Mouse (Mus musculus) embryonic facial prominence, embryonic 13.5 days (tissue): ENCODE measurements around the gene Nxpe5. TPM values are rescaled to one million over a fixed set of nuclear protein-coding genes. Genes with fewer than 3 reads are reported as not detected.

Experiments used
- ATAC-seq: fragments of 200-750 bp; cut with Nextera tagmentation; 2 replicates; pipeline ENCODE4 v1.8.0; 2017; ENCODE audit warnings: low read depth; ENCODE audit not compliant: insufficient number of reproducible peaks, insufficient read depth, low FRiP score, low TSS enrichment
- H3K27ac ChIP-seq: fragments of 300-500 bp; sonication (generic); 2 replicates; pipeline ENCODE4 v1.5.1; 2015; ENCODE audit warnings: moderate library complexity, mild to moderate bottlenecking, inconsistent platforms
- H3K27me3 ChIP-seq: fragments of 300-500 bp; sonication (generic); 2 replicates; pipeline ENCODE4 v1.6.1; 2015; ENCODE audit warnings: mild to moderate bottlenecking, inconsistent platforms
- H3K36me3 ChIP-seq: fragments of 300-500 bp; sonication (generic); 2 replicates; pipeline ENCODE4 v1.6.1; 2015; ENCODE audit warnings: mild to moderate bottlenecking, inconsistent platforms
- H3K4me1 ChIP-seq: fragments of 300-500 bp; sonication (generic); 2 replicates; pipeline ENCODE4 v1.6.1; 2015; ENCODE audit warnings: inconsistent platforms
- H3K4me2 ChIP-seq: fragments of 300-500 bp; sonication (generic); 2 replicates; pipeline ENCODE4 v1.6.1; 2015; ENCODE audit warnings: moderate library complexity, mild to moderate bottlenecking, inconsistent platforms
- H3K4me3 ChIP-seq: fragments of 300-500 bp; sonication (generic); 2 replicates; pipeline ENCODE4 v1.5.1; 2015; ENCODE audit warnings: mild to moderate bottlenecking, inconsistent platforms
- H3K9ac ChIP-seq: fragments of 300-500 bp; sonication (generic); 2 replicates; pipeline ENCODE4 v1.6.1; 2015; ENCODE audit warnings: mild to moderate bottlenecking, inconsistent platforms
- H3K9me3 ChIP-seq: fragments of 300-500 bp; sonication (generic); 2 replicates; pipeline ENCODE4 v1.6.1; 2016; ENCODE audit warnings: inconsistent platforms
- WGBS: fragments of 180-500 bp; shearing (Covaris S2); methylation state at CpG from one replicate; pipeline ENCODE4 v1.1.7; 2015; ENCODE audit warnings: mixed read lengths; 5-methylcytosine and 5-hydroxymethylcytosine counted together
- polyA plus RNA-seq: library from polyadenylated mRNA; unstranded; fragments of >200 nt; fragmentation: Nextera tagmentation; extraction: Ambion mirVana; gene quantifications from 2 replicates; pipeline ENCODE4 v1.2.1, GENCODE M21; 2015

The Nxpe5 gene
- polyA plus RNA-seq, 1 experiment from 2014 or later: not detected

DNA sequence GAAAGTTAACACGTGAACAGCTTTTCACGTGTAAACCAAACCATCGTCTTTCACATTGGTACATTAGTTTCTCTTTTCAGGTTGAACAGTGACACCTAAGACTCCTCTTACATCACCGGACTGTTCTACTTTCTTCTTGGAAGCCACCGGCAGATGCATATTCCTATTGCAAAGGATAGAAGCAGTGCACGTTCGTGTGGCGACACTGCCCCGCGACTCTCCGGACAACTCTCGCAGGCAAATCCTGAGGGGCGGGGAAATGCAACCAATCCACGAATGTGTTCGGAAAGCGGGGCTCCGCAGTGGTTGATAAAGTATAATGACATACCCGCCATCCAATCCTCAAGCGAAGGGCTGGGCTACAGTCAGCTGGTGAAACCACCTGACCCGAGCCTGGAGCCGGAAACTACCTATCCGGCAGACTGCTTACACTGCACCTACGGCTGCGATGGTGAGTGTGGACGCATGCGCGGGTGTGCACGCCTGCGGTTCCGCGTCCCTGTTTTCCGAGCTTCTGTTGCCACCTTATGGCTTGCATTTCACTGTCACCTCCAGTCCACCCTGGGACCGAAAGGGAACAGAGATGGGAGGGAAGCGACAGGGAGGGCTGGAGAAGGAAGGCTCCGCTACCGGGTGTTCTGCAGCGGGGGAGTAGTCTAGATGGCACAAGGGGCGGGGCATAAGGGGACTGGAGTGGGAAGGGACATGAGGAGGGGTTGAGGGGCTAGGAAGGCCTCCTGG lies 29.8 kb downstream of the Nxpe5 start, which contains the start of gene Lamtor4:
TSS of gene Lamtor4 (plus strand) at position 130 of the 741 bp plus-strand sequence.
- Histone ChIP-seq H3K4me2 (peak within 1 kb of the TSS; percentile 76), H3K4me1 (peaks cover 16% of the 10 kb centered on the region), H3K4me3 (peak within 1 kb of the TSS; percentile 51), H3K27ac (peak within 1 kb of the TSS; percentile 58), H3K36me3 (peaks cover 26% of the 10 kb centered on the region), H3K9me3 (no peaks in the 10 kb centered on the region), H3K9ac (peak within 1 kb of the TSS; percentile 74), H3K27me3 (no peaks in the 10 kb centered on the region)
- ATAC-seq: peak; percentile 98
- WGBS: under 1% methylated on average over 38 of the region's 38 CpGs

DNA sequence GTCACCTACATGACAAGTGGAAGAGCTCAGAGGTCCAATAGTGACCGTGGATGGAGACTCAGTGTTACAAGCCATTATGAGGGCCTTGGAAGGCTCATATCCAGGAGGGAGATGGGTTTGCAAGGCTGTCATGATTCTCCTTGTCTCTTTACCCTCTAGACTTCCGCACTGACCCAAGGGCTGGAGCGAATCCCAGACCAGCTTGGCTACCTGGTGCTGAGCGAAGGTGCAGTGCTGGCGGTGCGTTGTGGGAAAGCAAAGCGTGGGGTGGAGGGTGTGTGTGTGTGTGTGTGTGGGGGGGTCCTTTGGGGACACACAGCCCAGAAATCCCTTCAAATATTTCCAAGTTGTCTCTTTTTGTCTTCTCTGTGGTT lies 30.4 kb downstream of the Nxpe5 start:
- H3K27me3 ChIP-seq: no peaks in the 10 kb centered on the region
- peak overlapping the region; percentile 51 for H3K4me3 ChIP-seq
- H3K4me2 ChIP-seq: peak overlapping the region; percentile 76
- peak overlapping the region; percentile 74 for H3K9ac ChIP-seq
- peak overlapping the region; percentile 58 for H3K27ac ChIP-seq
- no peaks in the 10 kb centered on the region for H3K9me3 ChIP-seq
- H3K36me3 ChIP-seq: peaks cover 32% of the 10 kb centered on the region
- 16% methylated on average over 7 of the region's 7 CpGs for WGBS
- ATAC-seq: no peak
- peaks cover 16% of the 10 kb centered on the region for H3K4me1 ChIP-seq

DNA sequence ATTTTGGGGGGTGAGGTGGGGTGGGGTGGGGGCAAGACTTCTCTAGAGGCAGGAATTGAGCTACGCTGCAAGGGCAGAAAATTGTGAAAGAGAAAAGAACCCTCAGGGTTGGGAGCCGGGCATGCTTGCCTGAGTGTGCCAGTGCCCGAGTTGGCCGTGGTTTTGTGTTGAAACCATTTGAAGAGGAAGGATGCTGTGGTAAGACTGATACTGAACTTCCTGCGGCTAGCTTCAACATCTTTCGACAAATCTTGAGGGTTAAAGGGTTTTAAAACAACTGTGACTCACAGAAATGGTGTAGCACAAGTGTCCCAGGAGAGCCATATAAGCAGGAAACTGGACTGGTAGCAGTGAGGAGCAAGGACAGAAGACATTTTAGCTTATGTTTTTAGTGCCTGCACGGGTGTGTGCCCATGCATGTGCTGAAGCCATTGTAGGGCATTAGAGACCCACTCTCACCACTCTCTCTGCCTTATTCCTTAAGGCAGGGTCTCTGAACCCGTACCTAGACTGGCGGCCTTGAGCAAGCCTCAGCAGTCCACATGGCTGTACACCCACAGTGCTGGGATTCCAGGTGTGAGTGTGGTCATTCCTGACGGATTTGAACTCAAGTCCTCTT lies 31.4 kb downstream of the Nxpe5 start:
- 90% methylated on average over 10 of the region's 10 CpGs for WGBS
- no peak overlapping the region for H3K9ac ChIP-seq
- no peaks in the 10 kb centered on the region for H3K9me3 ChIP-seq
- 0 out of 2 replicates have a peak overlapping the region, but pooled peaks have one; percentile 51 for H3K4me3 ChIP-seq
- H3K27me3 ChIP-seq: no peaks in the 10 kb centered on the region
- no peak for ATAC-seq
- no peak overlapping the region for H3K4me2 ChIP-seq
- no peak overlapping the region for H3K27ac ChIP-seq
- peaks cover 42% of the 10 kb centered on the region for H3K36me3 ChIP-seq
- H3K4me1 ChIP-seq: peaks cover 16% of the 10 kb centered on the region

DNA sequence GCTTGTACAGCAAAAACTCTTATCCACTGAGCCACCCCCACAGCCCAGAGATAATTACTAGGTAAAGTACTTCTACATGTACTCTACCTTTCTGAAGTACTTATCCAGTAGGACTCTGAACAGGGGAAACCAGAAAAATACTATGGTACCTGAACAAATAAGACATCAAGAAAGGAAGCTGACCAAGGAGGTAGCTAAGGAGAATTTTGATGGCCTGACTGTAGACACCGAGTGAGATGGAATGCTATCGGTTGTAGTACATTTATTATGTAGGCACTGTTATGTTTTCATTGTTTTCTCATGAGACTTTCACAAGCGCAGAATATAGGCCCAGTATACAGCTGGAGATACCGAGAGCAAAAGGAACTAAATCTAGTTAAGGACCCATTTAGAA lies 31.9 kb downstream of the Nxpe5 start:
- no peak overlapping the region for H3K9ac ChIP-seq
- no peaks in the 10 kb centered on the region for H3K27me3 ChIP-seq
- no peak for ATAC-seq
- no peak overlapping the region for H3K4me2 ChIP-seq
- H3K4me1 ChIP-seq: peaks cover 20% of the 10 kb centered on the region
- no peak overlapping the region for H3K27ac ChIP-seq
- H3K9me3 ChIP-seq: no peaks in the 10 kb centered on the region
- peaks cover 44% of the 10 kb centered on the region for H3K36me3 ChIP-seq
- WGBS: 93% methylated on average over 4 of the region's 4 CpGs
- no peak overlapping the region for H3K4me3 ChIP-seq

DNA sequence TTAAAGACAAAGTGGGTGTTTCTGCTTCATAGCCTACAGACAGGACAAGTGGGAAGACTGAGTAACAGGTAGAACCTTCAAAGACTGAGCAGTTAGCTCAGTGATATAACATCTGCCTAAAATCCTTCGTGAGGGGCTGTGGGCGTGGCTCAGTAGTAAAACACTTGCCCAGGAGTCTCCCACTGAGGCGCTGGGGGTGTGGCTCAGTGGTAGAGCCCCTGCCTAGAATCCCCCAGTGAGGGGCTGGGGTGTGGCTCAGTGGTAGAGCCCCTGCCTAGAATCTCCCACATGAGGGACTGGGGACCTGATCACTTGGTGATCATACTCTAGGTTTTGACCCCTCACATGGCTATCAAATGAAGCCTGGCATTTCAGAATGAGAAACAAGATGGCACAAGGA lies 32.4 kb downstream of the Nxpe5 start:
- Histone ChIP-seq H3K27ac (no peak overlapping the region), H3K4me1 (peaks cover 25% of the 10 kb centered on the region), H3K36me3 (peaks cover 44% of the 10 kb centered on the region), H3K4me2 (no peak overlapping the region), H3K9me3 (no peaks in the 10 kb centered on the region), H3K27me3 (no peaks in the 10 kb centered on the region), H3K4me3 (no peak overlapping the region), H3K9ac (no peak overlapping the region)
- WGBS: 88% methylated on average over 3 of the region's 3 CpGs
- no peak for ATAC-seq

DNA sequence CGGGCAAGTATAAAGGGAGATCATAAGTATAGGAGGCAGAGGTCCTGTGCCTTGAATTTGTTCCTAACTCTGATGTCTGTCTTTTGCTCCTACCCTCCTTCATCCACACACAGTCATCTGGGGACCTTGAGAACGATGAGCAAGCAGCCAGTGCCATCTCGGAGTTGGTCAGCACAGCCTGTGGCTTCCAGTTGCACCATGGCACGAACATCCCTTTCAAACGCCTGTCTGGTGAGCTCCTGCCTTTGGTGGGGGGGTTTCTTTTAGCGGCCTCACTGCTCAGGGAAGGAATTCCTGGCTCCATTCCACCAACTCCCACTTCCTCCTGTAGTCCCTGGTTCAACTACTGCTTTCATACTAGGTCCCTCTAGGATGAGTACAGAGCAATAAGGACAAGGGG lies 32.8 kb downstream of the Nxpe5 start:
- Histone ChIP-seq H3K4me3 (no peak overlapping the region), H3K4me2 (no peak overlapping the region), H3K4me1 (peaks cover 28% of the 10 kb centered on the region), H3K9me3 (no peaks in the 10 kb centered on the region), H3K9ac (no peak overlapping the region), H3K27ac (no peak overlapping the region), H3K36me3 (peaks cover 44% of the 10 kb centered on the region), H3K27me3 (no peaks in the 10 kb centered on the region)
- no peak for ATAC-seq
- 74% methylated on average over 6 of the region's 6 CpGs for WGBS

DNA sequence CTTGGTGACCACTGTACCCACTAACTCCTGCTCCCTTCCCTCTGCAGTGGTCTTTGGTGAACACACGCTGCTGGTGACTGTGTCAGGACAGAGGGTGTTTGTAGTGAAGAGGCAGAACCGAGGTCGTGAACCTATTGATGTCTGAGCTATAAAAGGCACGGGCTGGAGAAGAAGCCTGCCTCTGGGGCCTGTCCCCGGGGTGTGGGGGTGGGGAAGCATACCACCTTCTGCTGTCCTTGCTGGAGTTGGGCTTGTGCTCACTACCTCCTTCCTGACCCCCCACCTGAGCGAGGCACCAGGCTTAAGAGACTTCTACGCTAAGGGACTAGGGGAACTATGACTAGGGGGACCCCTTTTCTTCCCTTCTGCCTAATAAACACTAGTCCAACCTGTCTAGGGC lies 33.3 kb downstream of the Nxpe5 start:
- Histone ChIP-seq H3K4me3 (no peak overlapping the region), H3K4me2 (no peak overlapping the region), H3K36me3 (peaks cover 44% of the 10 kb centered on the region), H3K4me1 (peaks cover 28% of the 10 kb centered on the region), H3K9me3 (no peaks in the 10 kb centered on the region), H3K27ac (no peak overlapping the region), H3K27me3 (no peaks in the 10 kb centered on the region), H3K9ac (no peak overlapping the region)
- ATAC-seq: no peak
- 55% methylated on average over 7 of the region's 7 CpGs for WGBS

DNA sequence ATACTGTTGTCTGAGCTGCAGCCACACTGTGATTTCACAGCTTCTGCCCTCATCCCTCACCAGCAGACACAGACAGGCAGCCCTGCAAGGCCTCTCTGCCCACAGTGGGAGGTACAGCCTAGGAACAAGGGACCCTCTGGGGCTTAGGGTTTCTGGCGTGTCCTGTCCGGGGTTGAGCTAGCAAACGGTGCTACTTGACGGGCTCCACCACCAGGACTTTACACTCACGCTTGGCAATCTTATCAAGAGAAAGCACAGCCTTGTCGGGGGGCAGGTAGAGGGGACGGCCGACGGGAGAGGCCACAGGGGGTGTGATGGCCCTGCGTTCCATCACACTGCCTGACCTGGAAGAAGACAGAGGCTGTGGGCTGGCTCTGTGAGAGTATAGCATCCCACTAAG lies 34.4 kb downstream of the Nxpe5 start:
- Histone ChIP-seq H3K36me3 (peaks cover 44% of the 10 kb centered on the region), H3K9ac (0 out of 2 replicates have a peak overlapping the region, but pooled peaks have one; percentile 16), H3K9me3 (no peaks in the 10 kb centered on the region), H3K27ac (no peak overlapping the region), H3K4me3 (no peak overlapping the region), H3K4me1 (peaks cover 33% of the 10 kb centered on the region), H3K27me3 (no peaks in the 10 kb centered on the region), H3K4me2 (no peak overlapping the region)
- ATAC-seq: no peak
- WGBS: 75% methylated on average over 10 of the region's 10 CpGs

DNA sequence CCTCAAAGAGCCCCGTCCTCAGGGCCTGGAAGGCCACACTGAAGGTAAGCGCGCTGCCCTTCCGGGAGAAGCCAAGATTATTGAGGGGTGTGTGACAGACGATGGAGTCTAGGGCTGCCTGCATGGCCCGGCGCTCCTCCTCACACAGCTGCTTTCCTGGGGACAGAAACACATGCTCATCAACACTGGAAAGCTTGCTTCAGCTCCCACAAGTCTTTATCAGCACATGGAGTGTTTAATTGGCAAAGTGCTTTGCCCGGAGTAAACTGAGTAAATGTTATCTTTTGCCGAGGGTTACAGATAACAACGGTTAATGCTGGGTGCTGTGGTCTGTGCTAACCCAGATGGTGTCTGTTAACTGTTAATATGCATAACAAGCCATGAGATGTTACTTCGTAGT lies 35.1 kb downstream of the Nxpe5 start:
- no peak overlapping the region for H3K4me3 ChIP-seq
- no peak overlapping the region for H3K9ac ChIP-seq
- no peaks in the 10 kb centered on the region for H3K9me3 ChIP-seq
- H3K36me3 ChIP-seq: peaks cover 47% of the 10 kb centered on the region
- H3K4me1 ChIP-seq: peaks cover 36% of the 10 kb centered on the region
- 79% methylated on average over 11 of the region's 11 CpGs for WGBS
- H3K27ac ChIP-seq: no peak overlapping the region
- no peak for ATAC-seq
- H3K27me3 ChIP-seq: no peaks in the 10 kb centered on the region
- H3K4me2 ChIP-seq: no peak overlapping the region

DNA sequence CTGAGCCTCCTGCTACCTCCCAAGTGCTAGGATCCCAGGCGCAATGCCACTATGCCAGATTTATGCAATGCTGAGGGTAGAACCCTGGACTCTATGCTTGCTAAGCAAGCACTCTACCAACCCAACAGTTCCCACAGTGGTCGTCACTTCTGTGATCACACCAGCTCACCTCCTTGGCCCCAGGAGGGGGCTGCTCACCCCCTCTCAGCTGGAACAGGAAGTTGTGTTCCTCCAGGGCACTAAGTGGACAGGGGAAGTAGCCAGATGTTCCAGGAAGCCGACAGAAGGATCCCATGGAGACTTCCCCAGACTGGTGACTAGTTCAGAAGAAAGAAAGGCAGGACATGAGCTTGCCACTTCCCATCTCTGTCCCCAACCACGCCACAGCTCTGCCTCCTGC lies 36.3 kb downstream of the Nxpe5 start:
- Histone ChIP-seq H3K36me3 (peaks cover 57% of the 10 kb centered on the region), H3K4me3 (0 out of 2 replicates have a peak overlapping the region, but pooled peaks have one; percentile 88)
- 58% methylated on average over 4 of the region's 4 CpGs for WGBS

DNA sequence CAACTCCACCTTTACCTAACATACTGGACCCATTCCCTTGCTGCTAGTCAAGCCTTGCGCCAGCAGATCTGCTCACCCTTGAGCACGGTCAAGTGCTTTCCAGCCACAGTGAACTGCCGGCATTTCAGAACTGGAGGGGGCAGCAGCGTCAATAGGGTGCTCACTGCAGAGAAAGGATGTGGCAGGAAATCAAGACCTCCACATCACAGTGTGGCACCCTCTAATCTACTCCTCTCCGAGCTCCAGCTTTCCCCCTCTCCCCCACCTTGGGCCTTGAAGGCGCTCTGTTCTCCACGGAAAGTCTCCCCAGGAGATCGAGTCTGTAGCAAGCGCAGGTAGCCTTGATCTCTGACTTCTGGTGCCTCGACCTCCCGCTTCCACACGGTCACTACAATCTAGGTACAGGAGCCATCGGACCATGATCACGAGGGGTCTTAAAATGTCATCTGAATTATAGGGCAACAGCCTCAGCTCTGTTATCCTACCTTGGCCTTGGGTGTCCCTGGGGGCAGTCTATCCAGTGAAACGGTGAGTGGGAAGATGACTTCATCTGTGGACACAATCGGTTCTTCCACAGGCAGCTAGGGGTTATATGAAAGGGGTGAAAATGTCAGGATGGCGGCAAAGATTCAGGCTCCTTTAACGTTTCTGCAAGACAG lies 37.0 kb downstream of the Nxpe5 start:
- peak overlapping the region; percentile 92 for H3K9ac ChIP-seq
- peaks cover 29% of the 10 kb centered on the region for H3K4me1 ChIP-seq
- peak overlapping the region; percentile 95 for H3K4me2 ChIP-seq
- no peaks in the 10 kb centered on the region for H3K27me3 ChIP-seq
- peak overlapping the region; percentile 88 for H3K4me3 ChIP-seq
- peaks cover 57% of the 10 kb centered on the region for H3K36me3 ChIP-seq
- no peaks in the 10 kb centered on the region for H3K9me3 ChIP-seq
- H3K27ac ChIP-seq: no peak overlapping the region
- no peak for ATAC-seq
- 65% methylated on average over 18 of the region's 18 CpGs for WGBS

More for the DNA sequence above, 36.3 kb downstream of the Nxpe5 start:
- H3K9ac ChIP-seq: 0 out of 2 replicates have a peak overlapping the region, but pooled peaks have one; percentile 92
- H3K27ac ChIP-seq: no peak overlapping the region
- no peaks in the 10 kb centered on the region for H3K9me3 ChIP-seq
- peaks cover 29% of the 10 kb centered on the region for H3K4me1 ChIP-seq
- no peak overlapping the region; the same call in 1 of the 2 replicates for H3K4me2 ChIP-seq
- no peak for ATAC-seq
- no peaks in the 10 kb centered on the region for H3K27me3 ChIP-seq
